Mouse (Mus musculus) cerebellum, adult 18-20 months (tissue): ENCODE data around the gene Tex16.

Experiments used
- DNase-seq, 2 experiments: peaks; one replicate each; pipeline ENCODE4 v3.0.0; 2021

Gene Tex16

DNA sequence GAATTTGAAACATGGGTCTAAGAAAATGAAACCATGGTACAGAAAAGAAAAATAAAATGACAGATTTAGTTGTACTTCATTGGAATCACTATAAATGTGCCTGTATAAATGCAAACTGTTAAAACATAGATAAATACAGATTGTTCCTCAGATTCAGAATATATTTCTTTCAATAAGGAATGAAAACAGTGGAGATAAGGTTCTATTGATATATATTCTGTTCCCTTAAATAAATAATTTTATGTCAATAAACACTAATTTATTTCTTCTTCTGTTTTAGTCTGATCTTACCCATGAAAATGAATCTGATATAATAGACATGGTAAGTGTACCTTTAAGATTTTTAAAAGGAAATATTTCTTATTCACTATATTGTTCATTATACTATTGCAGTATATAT lies at the start of gene Tex16:
TSS of gene Tex16 (plus strand) at position 301 of the 400 bp plus-strand sequence.
- DNase-seq = no peak

DNA sequence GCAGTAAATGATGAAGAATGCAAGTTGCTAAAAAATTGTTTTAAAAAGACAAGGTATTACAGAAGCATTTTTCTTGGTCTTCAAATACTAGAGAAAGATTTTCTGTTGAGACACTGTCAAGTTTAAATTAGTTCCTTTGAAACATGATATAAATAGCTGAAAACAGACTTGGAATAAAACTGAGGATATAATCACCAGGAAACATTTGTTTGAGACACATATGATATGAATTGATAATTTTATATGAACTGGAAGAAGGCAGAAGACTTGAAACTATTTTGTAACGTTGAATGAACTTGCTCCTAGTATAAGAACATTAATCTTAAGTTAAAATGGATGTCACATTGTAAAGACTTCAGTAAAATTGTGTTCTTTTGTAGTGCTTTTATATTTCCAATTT lies 11.1 kb upstream of the Tex16 start:
- DNase-seq = no peak
